Mouse (Mus musculus): ENCODE results near the gene Shisa3. TPM values are rescaled to one million over a fixed set of nuclear protein-coding genes. Genes with fewer than 3 reads are reported as not detected.
A peak's percentile ranks its signal among the peaks of the same experiment; 100 is the strongest.

Shisa3 gene
- polyA plus RNA-seq (2016; fragmentation: Nextera tagmentation; extraction: Ambion mirVana), result 5.3 and 5.5 TPM in 2 replicates

DNA sequence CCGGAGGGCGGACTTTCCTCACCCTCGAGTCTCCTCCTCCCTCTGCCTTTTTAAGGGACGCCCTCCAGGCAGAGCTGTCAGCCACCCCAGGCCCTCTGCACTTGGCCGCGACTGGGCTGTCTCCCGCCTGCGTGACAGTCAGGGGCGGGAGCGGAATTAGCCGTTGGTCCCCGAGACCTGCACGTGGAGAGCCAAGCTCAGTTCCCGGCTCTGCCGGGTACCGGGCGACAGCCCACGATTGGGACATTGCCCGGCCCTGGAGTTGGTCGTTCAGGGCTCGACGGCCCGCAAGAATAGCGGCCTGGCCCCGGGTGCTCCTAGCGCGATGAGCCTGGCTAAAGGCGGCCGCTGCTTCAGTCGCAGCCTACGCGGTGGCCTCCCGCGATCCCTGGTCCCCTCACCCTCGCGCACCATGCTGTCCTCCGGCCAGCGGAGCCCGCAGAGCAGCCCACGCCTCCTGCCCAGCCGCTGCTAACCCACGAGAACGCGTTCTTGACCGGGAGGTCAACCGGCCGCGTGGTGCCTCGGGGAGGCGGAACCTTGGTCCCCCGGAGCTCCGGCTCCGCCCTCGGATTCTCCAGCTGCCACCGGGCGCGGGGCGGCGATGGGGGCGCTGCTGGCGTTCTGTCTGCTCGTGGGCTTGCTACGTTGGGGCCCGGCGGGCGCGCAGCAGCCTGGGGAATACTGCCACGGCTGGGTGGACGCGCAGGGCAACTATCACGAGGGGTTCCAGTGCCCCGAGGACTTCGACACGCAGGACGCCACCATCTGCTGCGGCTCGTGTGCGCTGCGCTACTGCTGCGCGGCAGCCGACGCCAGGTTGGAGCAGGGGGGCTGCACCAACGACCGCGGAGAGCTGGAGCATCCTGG lies at the start of gene Shisa3:
Shisa3 (plus strand) TSS at position 79 of the 870 bp plus-strand sequence.
- Histone ChIP-seq H3K9ac (peak within 1 kb of the TSS; percentile 56), H3K4me3 (peak within 1 kb of the TSS; percentile 54), H3K27ac (no peak within 1 kb of the TSS), H3K4me1 (peaks cover 21% of the 10 kb centered on the region), H3K36me3 (no peaks in the 10 kb centered on the region), H3K27me3 (replicated peaks) (peaks cover 62% of the 10 kb centered on the region), H3K4me2 (replicated peaks) (peak within 1 kb of the TSS; percentile 96), H3K9me3 (no peaks in the 10 kb centered on the region)
- WGBS, result under 1% methylated on average over 86 of the region's 86 CpGs
- ATAC-seq (ENCODE audit: low FRiP score, low read depth), result peak; percentile 84

- Histone ChIP-seq H3K4me2 (replicated peaks) (no peak overlapping the region), H3K27me3 (replicated peaks) (no peaks in the 10 kb centered on the region), H3K27ac (no peak overlapping the region), H3K4me3 (no peak overlapping the region), H3K9me3 (no peaks in the 10 kb centered on the region), H3K36me3 (no peaks in the 10 kb centered on the region), H3K9ac (no peak overlapping the region), H3K4me1 (0 out of 2 replicates have a peak, but pooled peaks cover 3% of the 10 kb centered on the region)
- WGBS, result 46% methylated on average over 4 of the region's 4 CpGs
- no peak for ATAC-seq (ENCODE audit: low FRiP score, low read depth)
Measured at GRCm38 (mm10) chr5:67558644-67559043, 49.0 kb upstream of the Shisa3 start.

DNA sequence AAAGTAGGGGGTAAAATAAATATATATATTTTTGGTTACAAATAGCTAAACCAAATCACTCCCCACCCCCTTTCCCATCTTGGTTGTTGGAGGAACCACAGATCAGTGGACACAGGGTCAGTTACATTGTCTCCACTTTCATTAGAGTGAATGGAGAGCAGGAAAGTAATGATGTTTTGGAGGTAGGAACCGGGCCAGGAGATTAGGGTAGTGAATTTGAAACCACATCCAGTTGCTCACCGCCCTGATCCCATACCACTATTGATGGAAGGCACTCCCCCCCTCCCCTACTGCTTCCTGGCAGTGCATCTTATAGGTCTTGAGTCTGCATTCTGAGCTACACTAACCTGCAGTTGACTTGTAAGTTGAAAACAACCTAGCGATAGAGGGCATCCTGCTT lies 48.6 kb upstream of the Shisa3 start:
- H3K9me3 ChIP-seq, result no peaks in the 10 kb centered on the region
- no peak overlapping the region for H3K9ac ChIP-seq
- no peak for ATAC-seq (ENCODE audit: low FRiP score, low read depth)
- no peak overlapping the region for H3K4me3 ChIP-seq
- WGBS, result 90% methylated on average over 3 of the region's 3 CpGs
- no peak overlapping the region for H3K27ac ChIP-seq
- no peaks in the 10 kb centered on the region for H3K36me3 ChIP-seq
- H3K4me1 ChIP-seq, result 0 out of 2 replicates have a peak, but pooled peaks cover 3% of the 10 kb centered on the region
- no peak overlapping the region for H3K4me2 ChIP-seq (replicated peaks)
- H3K27me3 ChIP-seq (replicated peaks), result no peaks in the 10 kb centered on the region

GRCm38 (mm10) chr5:67572552-67573155 lies 35.0 kb upstream of the Shisa3 start:
- Histone ChIP-seq H3K27me3 (replicated peaks) (no peaks in the 10 kb centered on the region), H3K9me3 (no peaks in the 10 kb centered on the region), H3K27ac (no peak overlapping the region), H3K9ac (no peak overlapping the region), H3K4me3 (no peak overlapping the region), H3K4me1 (no peaks in the 10 kb centered on the region), H3K4me2 (replicated peaks) (no peak overlapping the region), H3K36me3 (no peaks in the 10 kb centered on the region)
- ATAC-seq (ENCODE audit: low FRiP score, low read depth), result no peak
- 77% methylated on average over 6 of the region's 6 CpGs for WGBS

GRCm38 (mm10) chr5:67574039-67574438 lies 33.6 kb upstream of the Shisa3 start:
- Histone ChIP-seq H3K9ac (no peak overlapping the region), H3K27me3 (replicated peaks) (no peaks in the 10 kb centered on the region), H3K4me1 (no peaks in the 10 kb centered on the region), H3K36me3 (no peaks in the 10 kb centered on the region), H3K27ac (no peak overlapping the region), H3K9me3 (no peaks in the 10 kb centered on the region), H3K4me3 (no peak overlapping the region), H3K4me2 (replicated peaks) (no peak overlapping the region)
- no peak for ATAC-seq (ENCODE audit: low FRiP score, low read depth)
- WGBS, result 94% methylated on average over 9 of the region's 9 CpGs

- Histone ChIP-seq H3K4me2 (replicated peaks) (no peak overlapping the region), H3K4me3 (no peak overlapping the region), H3K4me1 (no peaks in the 10 kb centered on the region), H3K9ac (no peak overlapping the region), H3K27me3 (replicated peaks) (no peaks in the 10 kb centered on the region), H3K27ac (no peak overlapping the region), H3K9me3 (no peaks in the 10 kb centered on the region), H3K36me3 (no peaks in the 10 kb centered on the region)
- ATAC-seq (ENCODE audit: low FRiP score, low read depth), result no peak
- WGBS, result 89% methylated on average over 2 of the region's 2 CpGs
Measured at GRCm38 (mm10) chr5:67575705-67576104, 32.0 kb upstream of the Shisa3 start.

- Histone ChIP-seq H3K36me3 (no peaks in the 10 kb centered on the region), H3K27ac (no peak overlapping the region), H3K9ac (no peak overlapping the region), H3K4me3 (no peak overlapping the region), H3K27me3 (replicated peaks) (no peaks in the 10 kb centered on the region), H3K4me1 (no peaks in the 10 kb centered on the region), H3K4me2 (replicated peaks) (no peak overlapping the region), H3K9me3 (no peaks in the 10 kb centered on the region)
- 52% methylated on average over 6 of the region's 6 CpGs for WGBS
- ATAC-seq (ENCODE audit: low FRiP score, low read depth), result no peak
Measured at GRCm38 (mm10) chr5:67579725-67580633, 27.7 kb upstream of the Shisa3 start.

DNA sequence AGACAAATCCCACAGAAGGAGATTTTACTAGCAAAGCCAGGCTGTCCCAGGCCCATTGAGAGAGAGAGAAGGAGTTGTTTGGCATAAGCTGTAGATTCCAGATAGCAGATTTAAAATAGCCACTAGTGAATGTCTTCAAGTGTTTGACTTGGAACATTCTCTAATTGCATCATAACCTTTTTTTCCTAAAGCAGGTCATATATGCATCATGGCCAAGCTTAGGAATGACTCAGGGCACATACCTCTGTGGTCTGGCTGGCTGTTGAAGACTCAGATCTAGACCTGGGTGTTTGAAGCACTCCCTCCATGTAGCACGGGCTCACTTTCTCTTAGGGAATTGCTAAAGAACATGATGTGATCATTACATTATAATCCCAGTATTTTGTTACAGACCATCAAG lies 12.6 kb upstream of the Shisa3 start:
- no peak for ATAC-seq (ENCODE audit: low FRiP score, low read depth)
- no peaks in the 10 kb centered on the region for H3K27me3 ChIP-seq (replicated peaks)
- H3K27ac ChIP-seq, result no peak overlapping the region
- WGBS, result 86% methylated on average over 1 of the region's 1 CpGs
- H3K36me3 ChIP-seq, result no peaks in the 10 kb centered on the region
- H3K4me1 ChIP-seq, result no peaks in the 10 kb centered on the region
- no peaks in the 10 kb centered on the region for H3K9me3 ChIP-seq
- no peak overlapping the region for H3K4me3 ChIP-seq
- H3K9ac ChIP-seq, result no peak overlapping the region
- H3K4me2 ChIP-seq (replicated peaks), result no peak overlapping the region

DNA sequence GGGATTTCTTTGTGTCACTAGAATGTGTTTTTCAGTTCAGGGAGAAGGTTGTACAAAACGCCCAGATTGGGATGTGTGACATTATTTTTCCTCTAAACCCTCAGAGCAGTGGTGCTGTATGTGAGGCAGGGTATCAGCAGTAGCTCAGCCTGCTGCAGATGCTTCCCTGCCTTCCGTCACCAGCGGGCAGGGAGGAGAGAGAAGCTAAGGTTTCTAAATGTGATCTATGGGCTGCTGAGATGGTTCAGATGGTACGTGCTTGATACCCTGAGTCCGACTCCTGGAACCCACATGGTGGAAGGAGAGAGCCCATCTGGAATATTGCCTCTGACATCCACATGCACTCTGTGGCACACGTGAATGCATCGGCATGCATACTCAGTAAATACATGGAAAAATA lies 12.1 kb upstream of the Shisa3 start:
- no peak overlapping the region for H3K4me3 ChIP-seq
- 79% methylated on average over 7 of the region's 7 CpGs for WGBS
- no peaks in the 10 kb centered on the region for H3K4me1 ChIP-seq
- H3K36me3 ChIP-seq, result no peaks in the 10 kb centered on the region
- H3K9me3 ChIP-seq, result no peaks in the 10 kb centered on the region
- ATAC-seq (ENCODE audit: low FRiP score, low read depth), result no peak
- H3K27me3 ChIP-seq (replicated peaks), result no peaks in the 10 kb centered on the region
- no peak overlapping the region for H3K4me2 ChIP-seq (replicated peaks)
- no peak overlapping the region for H3K27ac ChIP-seq
- H3K9ac ChIP-seq, result no peak overlapping the region

DNA sequence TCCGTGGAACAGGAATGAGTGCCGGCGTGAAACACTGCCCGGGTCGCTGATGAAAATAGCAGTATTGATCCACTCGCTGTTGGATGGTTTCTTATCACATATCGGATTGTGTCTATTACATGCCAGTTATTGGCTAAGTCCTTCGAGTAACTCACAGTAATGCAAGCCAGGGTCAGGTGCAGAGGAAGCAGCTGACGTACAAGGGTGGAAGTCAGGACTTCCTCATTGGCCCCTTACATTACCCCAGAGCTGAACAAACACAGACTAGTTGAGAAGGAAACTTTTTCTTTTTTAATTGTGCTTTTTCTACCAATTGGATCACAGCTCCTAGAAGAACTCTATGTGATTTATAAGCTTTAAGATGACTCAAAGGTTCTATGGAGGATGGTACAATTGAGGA lies 7.7 kb upstream of the Shisa3 start:
- Histone ChIP-seq H3K9me3 (no peaks in the 10 kb centered on the region), H3K27ac (no peak overlapping the region), H3K4me2 (replicated peaks) (no peak overlapping the region), H3K36me3 (no peaks in the 10 kb centered on the region), H3K4me1 (no peaks in the 10 kb centered on the region), H3K4me3 (no peak overlapping the region), H3K27me3 (replicated peaks) (peaks cover 13% of the 10 kb centered on the region), H3K9ac (no peak overlapping the region)
- ATAC-seq (ENCODE audit: low FRiP score, low read depth), result no peak
- 89% methylated on average over 9 of the region's 9 CpGs for WGBS

DNA sequence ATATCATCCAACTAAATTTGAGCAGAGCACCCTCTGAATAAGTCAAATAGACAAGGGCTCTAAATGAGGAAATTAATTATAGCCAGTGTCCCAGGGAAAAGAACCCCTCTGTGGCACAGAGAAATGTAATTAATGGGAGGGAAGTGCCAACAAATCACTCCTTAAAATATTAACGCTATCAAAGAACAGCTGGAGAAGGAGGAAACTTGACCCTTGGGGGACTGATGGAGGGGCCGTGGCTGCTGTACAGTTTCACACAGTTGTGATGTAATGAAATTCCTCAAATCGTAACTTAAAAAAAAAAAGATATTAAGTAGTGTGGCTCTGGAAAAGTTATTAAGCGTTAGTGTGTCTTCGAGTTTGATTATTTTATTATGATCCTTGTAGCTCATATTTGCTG lies 1.7 kb upstream of the Shisa3 start:
- H3K36me3 ChIP-seq, result no peaks in the 10 kb centered on the region
- no peak overlapping the region for H3K9ac ChIP-seq
- H3K9me3 ChIP-seq, result no peaks in the 10 kb centered on the region
- H3K4me1 ChIP-seq, result peaks cover 21% of the 10 kb centered on the region
- 35% methylated on average over 5 of the region's 5 CpGs for WGBS
- no peak overlapping the region for H3K4me2 ChIP-seq (replicated peaks)
- H3K27ac ChIP-seq, result no peak overlapping the region
- H3K4me3 ChIP-seq, result no peak overlapping the region
- H3K27me3 ChIP-seq (replicated peaks), result peaks cover 63% of the 10 kb centered on the region
- ATAC-seq (ENCODE audit: low FRiP score, low read depth), result no peak

Data from neural tube, embryonic 12.5 days (tissue).